In the genomic region with DNA sequence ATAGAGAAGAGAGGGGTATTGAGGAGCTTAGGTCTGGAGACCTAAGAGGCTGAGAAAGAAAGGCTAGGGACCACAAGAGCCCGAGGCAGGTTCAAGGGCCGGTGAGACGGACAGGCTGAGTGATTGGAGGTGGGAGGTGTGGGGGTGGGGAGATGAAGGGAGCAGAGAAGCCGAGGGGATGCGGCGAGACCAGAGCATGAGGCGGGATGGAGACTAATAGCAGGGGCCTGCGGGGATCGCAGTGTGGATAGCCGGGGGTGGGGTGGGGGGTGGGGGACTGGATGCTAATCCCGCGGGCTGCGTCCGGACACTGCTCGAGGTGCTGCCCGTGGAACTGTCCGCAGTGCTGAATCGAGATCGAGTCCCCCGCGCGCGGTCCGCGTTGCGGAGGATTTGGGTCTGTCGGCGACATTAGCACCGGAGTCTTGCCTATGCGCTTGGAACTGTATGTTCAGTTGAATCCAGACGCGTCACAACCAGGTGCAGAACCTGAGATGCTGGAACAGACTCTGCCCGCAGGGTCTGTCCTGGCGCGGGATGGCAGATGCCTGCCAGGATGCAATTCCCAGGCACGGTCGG, we compare ENCODE assay signal across 8 mouse cellular contexts. TPM values are rescaled to one million over a fixed set of nuclear protein-coding genes. Genes with fewer than 3 reads are reported as not detected.
DNase-seq lines count a peak whose midpoint lies in the region; ATAC-seq and TF ChIP-seq lines count a peak whose summit lies in the region.

No protein-coding gene starts in this region.

- peak overlapping the region; percentile 34 for H3K4me2 ChIP-seq in embryonic facial prominence, embryonic 11.5 days (ENCODE audit: low read depth, low read length)
- H3K4me2 ChIP-seq in hindbrain, embryonic 16.5 days (ENCODE audit: low read length) = peak overlapping the region; percentile 72

- H3K27ac ChIP-seq in embryonic facial prominence, embryonic 11.5 days (replicated peaks; ENCODE audit: low read depth, low read length) = no peak overlapping the region
- peak overlapping the region; percentile 71 for H3K27ac ChIP-seq in hindbrain, embryonic 16.5 days (ENCODE audit: low read depth, low read length)

- H3K36me3 ChIP-seq in E14TG2a.4 (ENCODE audit: insufficient read depth, low read length) = no peaks in the 10 kb centered on the region
- no peaks in the 10 kb centered on the region for H3K36me3 ChIP-seq in embryonic facial prominence, embryonic 11.5 days (replicated peaks; ENCODE audit: control insufficient read depth, insufficient read depth, low read depth, low read length)
- H3K36me3 ChIP-seq in hindbrain, embryonic 16.5 days (ENCODE audit: control insufficient read depth, insufficient read depth, low read length) = no peaks in the 10 kb centered on the region

- H3K9me3 ChIP-seq in E14TG2a.4 (ENCODE audit: low read length) = peaks cover 6% of the 10 kb centered on the region
- H3K9me3 ChIP-seq in embryonic facial prominence, embryonic 11.5 days (replicated peaks; ENCODE audit: control insufficient read depth, low read length) = no peaks in the 10 kb centered on the region
- 0 out of 2 replicates have a peak, but pooled peaks cover 3% of the 10 kb centered on the region for H3K9me3 ChIP-seq in hindbrain, embryonic 16.5 days (ENCODE audit: control insufficient read depth, low read length)

- under 1% methylated on average over 37 of the region's 37 CpGs for WGBS in embryonic facial prominence, embryonic 11.5 days
- under 1% methylated on average over 31 of the region's 37 CpGs for WGBS in hindbrain, embryonic 16.5 days

- no peak for TF ChIP-seq CTCF in E14TG2a.4 (conservative IDR thresholded peaks at IDR 0.05; ENCODE audit: low read length)

- H3K4me1 ChIP-seq in E14TG2a.4 (replicated peaks; ENCODE audit: low read depth, low read length) = peaks cover 45% of the 10 kb centered on the region
- peaks cover 11% of the 10 kb centered on the region; the same call in 1 of the 2 replicates for H3K4me1 ChIP-seq in embryonic facial prominence, embryonic 11.5 days (ENCODE audit: control insufficient read depth, insufficient read depth, low read length)
- peaks cover 13% of the 10 kb centered on the region for H3K4me1 ChIP-seq in hindbrain, embryonic 16.5 days (ENCODE audit: control insufficient read depth, insufficient read depth, low read depth, low read length)

- H3K4me3 ChIP-seq in E14TG2a.4 (replicated peaks; ENCODE audit: low read length) = peak overlapping the region; percentile 80
- peak overlapping the region; percentile 28 for H3K4me3 ChIP-seq in embryonic facial prominence, embryonic 11.5 days (ENCODE audit: low read depth, low read length)
- H3K4me3 ChIP-seq in hindbrain, embryonic 16.5 days (ENCODE audit: low read length) = peak overlapping the region; percentile 61

- peaks cover 86% of the 10 kb centered on the region for H3K27me3 ChIP-seq in E14TG2a.4 (ENCODE audit: insufficient read depth, low read length)
- H3K27me3 ChIP-seq in embryonic facial prominence, embryonic 11.5 days (ENCODE audit: control insufficient read depth, insufficient read depth, low read length) = peaks cover 30% of the 10 kb centered on the region
- H3K27me3 ChIP-seq in hindbrain, embryonic 16.5 days (replicated peaks; ENCODE audit: control insufficient read depth, insufficient read depth, low read length) = peaks cover 9% of the 10 kb centered on the region; the same call in 1 of the 2 replicates

- no peak overlapping the region for H3K9ac ChIP-seq in embryonic facial prominence, embryonic 11.5 days (replicated peaks; ENCODE audit: low read length)
- peak overlapping the region; percentile 70 for H3K9ac ChIP-seq in hindbrain, embryonic 16.5 days (ENCODE audit: low read depth, low read length)

- ATAC-seq in embryonic facial prominence, embryonic 11.5 days (replicated peaks; ENCODE audit: insufficient number of reproducible peaks, low FRiP score, low TSS enrichment, low read depth) = peak; percentile 29; the same call in 1 of the 2 replicates
- ATAC-seq in hindbrain, embryonic 16.5 days = peak; percentile 8; the same call in 1 of the 2 replicates

- peak; percentile 28 to 52 for DNase-seq in cerebellum, postnatal 14 days
- no peak for DNase-seq in cerebellum, postnatal 4 days (ENCODE audit: low spot score in 2 of 2)
- peak; percentile 79 for DNase-seq in embryonic facial prominence, embryonic 11.5 days (ENCODE audit: low spot score)
- DNase-seq in lung, postnatal 14 days = peak; percentile 38
- DNase-seq in right cerebral cortex, postnatal 14 days = peak; percentile 35
- no peak for DNase-seq in c-Kit-positive CD71-positive TER-119-positive erythroid progenitor cells, embryonic 14.5 days (ENCODE audit: low spot score)

RNA-seq across cellular contexts. Expression of gene Epha10, which starts 1.5 kb away (rescaled TPM):
- 0.55 and 0.68 TPM in 2 replicates for polyA plus RNA-seq in embryonic facial prominence, embryonic 11.5 days (2014; fragmentation: Nextera tagmentation; extraction: Ambion mirVana)
- 10.9 and 12.3 TPM in 2 replicates for polyA plus RNA-seq in hindbrain, embryonic 16.5 days (2015; fragmentation: Nextera tagmentation; extraction: Ambion mirVana)

RNA-seq across cellular contexts. Expression of gene Maneal, which starts 20.3 kb away (rescaled TPM):
- 1.9 and 2.4 TPM in 2 replicates for polyA plus RNA-seq in embryonic facial prominence, embryonic 11.5 days (2014; fragmentation: Nextera tagmentation; extraction: Ambion mirVana)
- 10.5 and 10.6 TPM in 2 replicates for polyA plus RNA-seq in hindbrain, embryonic 16.5 days (2015; fragmentation: Nextera tagmentation; extraction: Ambion mirVana)

RNA-seq across cellular contexts. Expression of gene 1110065P20Rik, which starts 31.2 kb away (rescaled TPM):
- polyA plus RNA-seq in embryonic facial prominence, embryonic 11.5 days (2014; fragmentation: Nextera tagmentation; extraction: Ambion mirVana) = 39.8 and 43.3 TPM in 2 replicates
- 92.7 and 102 TPM in 2 replicates for polyA plus RNA-seq in hindbrain, embryonic 16.5 days (2015; fragmentation: Nextera tagmentation; extraction: Ambion mirVana)

RNA-seq across cellular contexts. Expression of gene Yrdc, which starts 31.8 kb away (rescaled TPM):
- 39.9 and 41.0 TPM in 2 replicates for polyA plus RNA-seq in embryonic facial prominence, embryonic 11.5 days (2014; fragmentation: Nextera tagmentation; extraction: Ambion mirVana)
- 42.6 and 43.0 TPM in 2 replicates for polyA plus RNA-seq in hindbrain, embryonic 16.5 days (2015; fragmentation: Nextera tagmentation; extraction: Ambion mirVana)

RNA-seq across cellular contexts. Expression of gene 9930104L06Rik, which starts 54.6 kb away (rescaled TPM):
- polyA plus RNA-seq in embryonic facial prominence, embryonic 11.5 days (2014; fragmentation: Nextera tagmentation; extraction: Ambion mirVana) = 3.8 and 5.5 TPM in 2 replicates
- 13.2 and 16.5 TPM in 2 replicates for polyA plus RNA-seq in hindbrain, embryonic 16.5 days (2015; fragmentation: Nextera tagmentation; extraction: Ambion mirVana)

Comparison
In these comparisons a context has a peak if more than half of its experiments do, and no peak if none do; other contexts are left out.
1. DNase-seq: peak in cerebellum, postnatal 14 days (2 of 2), embryonic facial prominence, embryonic 11.5 days (single experiment), lung, postnatal 14 days (single experiment) and right cerebral cortex, postnatal 14 days (single experiment); none in cerebellum, postnatal 4 days (0 of 2) and c-Kit-positive CD71-positive TER-119-positive erythroid progenitor cells, embryonic 14.5 days (single experiment).
2. H3K4me3 ChIP-seq: peak in every context shown above with its lines; median percentile 80 in E14TG2a.4; 61 in hindbrain, embryonic 16.5 days; 28 in embryonic facial prominence, embryonic 11.5 days.